Mouse (Mus musculus) embryonic facial prominence, embryonic 10.5 days (tissue): ENCODE data around the gene Susd4. TPM values are rescaled to one million over a fixed set of nuclear protein-coding genes. Genes with fewer than 3 reads are reported as not detected.

ENCODE experiments used
- DNase-seq: peaks from one replicate; pipeline ENCODE4 v3.0.0-alpha.2; 2017; ENCODE audit warnings: low spot score
- H3K27ac ChIP-seq: fragments of 300-500 bp; sonication (generic); replicated peaks from 2 replicates; pipeline ENCODE4 v1.5.1; 2016; ENCODE audit warnings: mild to moderate bottlenecking
- H3K27me3 ChIP-seq: fragments of 300-500 bp; sonication (generic); replicated peaks from 2 replicates; pipeline ENCODE4 v1.6.1; 2016; ENCODE audit warnings: low read depth, mild to moderate bottlenecking; ENCODE audit not compliant: poor library complexity, severe bottlenecking
- H3K36me3 ChIP-seq: fragments of 300-500 bp; sonication (generic); replicated peaks from 2 replicates; pipeline ENCODE4 v1.6.1; 2016; ENCODE audit warnings: mild to moderate bottlenecking, moderate library complexity
- H3K4me1 ChIP-seq: fragments of 300-500 bp; sonication (generic); 2 replicates; pipeline ENCODE4 v1.6.1; 2016
- H3K4me3 ChIP-seq: fragments of 300-500 bp; sonication (generic); 2 replicates; pipeline ENCODE4 v1.5.1; 2016; ENCODE audit warnings: mild to moderate bottlenecking, moderate library complexity
- H3K9me3 ChIP-seq: fragments of 300-500 bp; sonication (generic); 2 replicates; pipeline ENCODE4 v1.6.1; 2016; ENCODE audit warnings: mild to moderate bottlenecking
- WGBS: fragments of 180-500 bp; shearing (Covaris S2); methylation state at CpG from one replicate; pipeline ENCODE4 v1.1.7; 2016; 5-methylcytosine and 5-hydroxymethylcytosine counted together
- polyA plus RNA-seq: library from polyadenylated mRNA; unstranded; fragments of >200 nt; fragmentation: Nextera tagmentation; extraction: Ambion mirVana; gene quantifications from 2 replicates; pipeline ENCODE4 v1.2.1, GENCODE M21; 2016

Susd4 gene
- polyA plus RNA-seq, 1 experiment from 2014 or later: 14.9 TPM

DNA sequence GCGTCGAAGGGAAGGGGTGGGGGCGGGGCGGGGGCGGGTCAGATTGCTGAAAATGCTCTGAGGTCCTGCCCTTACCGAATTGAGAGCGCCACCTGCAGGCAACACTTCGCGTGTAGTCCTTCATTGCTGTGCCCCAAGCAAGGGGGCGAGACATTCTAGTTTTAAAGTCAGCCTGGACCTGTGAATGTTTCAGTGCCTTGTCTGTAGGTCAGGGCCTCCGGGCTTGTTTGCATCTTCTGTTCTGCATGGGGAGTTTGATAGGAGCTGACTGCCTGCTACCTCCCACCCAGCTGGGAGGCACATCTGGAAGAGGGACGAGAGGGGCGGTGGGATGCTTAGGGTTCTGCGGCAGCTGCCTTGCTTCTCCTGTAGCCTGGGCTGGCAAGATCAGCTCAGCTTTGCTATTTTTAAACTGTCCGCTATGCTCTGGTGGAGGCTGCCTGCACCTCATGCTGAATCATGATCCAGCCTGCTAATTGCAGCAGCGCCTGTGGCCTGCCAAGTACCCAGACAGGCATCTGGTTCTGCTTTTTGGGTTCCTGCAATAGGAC, 28.9 kb downstream of the Susd4 start:
- H3K4me1 ChIP-seq: peaks cover 22% of the 10 kb centered on the region
- H3K27ac ChIP-seq: peak overlapping the region; percentile 30
- no peaks in the 10 kb centered on the region for H3K27me3 ChIP-seq
- H3K36me3 ChIP-seq: no peaks in the 10 kb centered on the region
- no peaks in the 10 kb centered on the region for H3K9me3 ChIP-seq
- peak; percentile 82 for DNase-seq
- H3K4me3 ChIP-seq: peak overlapping the region; percentile 41; the same call in 1 of the 2 replicates
- WGBS: 21% methylated on average over 16 of the region's 16 CpGs

DNA sequence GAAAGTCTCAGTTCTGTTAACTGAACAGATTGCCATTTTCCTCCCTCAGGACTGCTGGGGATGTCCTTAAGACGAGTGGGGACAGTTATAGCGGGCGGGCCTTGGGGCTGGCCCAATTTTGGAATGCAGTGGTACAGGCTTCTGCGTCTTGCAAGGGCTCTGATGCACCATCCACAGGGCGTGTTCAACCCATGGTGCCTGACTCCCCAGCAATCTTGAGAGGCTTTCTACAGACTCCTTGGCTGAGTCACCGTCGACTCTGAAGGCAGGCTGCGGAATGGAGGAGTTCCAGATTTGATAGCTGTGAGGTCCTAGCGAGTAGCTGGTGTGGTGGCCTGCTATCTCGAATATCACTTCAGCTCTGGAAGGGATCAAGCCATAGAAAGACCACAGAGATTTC, 30.6 kb downstream of the Susd4 start:
- DNase-seq: no peak
- Histone ChIP-seq H3K27ac (no peak overlapping the region), H3K27me3 (no peaks in the 10 kb centered on the region), H3K36me3 (no peaks in the 10 kb centered on the region), H3K4me1 (peaks cover 14% of the 10 kb centered on the region), H3K4me3 (no peak overlapping the region), H3K9me3 (no peaks in the 10 kb centered on the region)
- 91% methylated on average over 10 of the region's 10 CpGs for WGBS

DNA sequence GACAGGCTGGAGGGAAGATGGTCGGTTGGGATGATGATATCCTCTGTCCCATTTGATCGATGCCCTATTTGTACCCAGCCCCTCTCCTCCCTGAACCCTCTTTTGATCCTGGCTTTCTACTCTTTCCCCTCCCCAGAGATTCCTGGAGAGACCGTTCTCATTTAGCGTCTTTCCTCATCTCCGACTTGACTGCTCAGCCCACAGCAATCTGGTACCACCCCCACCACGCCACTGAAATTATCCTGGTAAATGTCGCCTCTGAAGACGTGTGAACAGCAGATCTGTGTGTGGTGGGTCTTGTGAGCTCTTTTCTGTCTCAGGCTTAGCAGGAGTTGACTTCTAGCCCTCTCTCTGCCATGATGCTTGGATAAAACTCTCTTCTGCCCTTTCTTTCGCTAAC, 31.0 kb downstream of the Susd4 start:
- DNase-seq: no peak
- Histone ChIP-seq H3K27ac (no peak overlapping the region), H3K36me3 (no peaks in the 10 kb centered on the region), H3K9me3 (no peaks in the 10 kb centered on the region), H3K4me1 (peaks cover 12% of the 10 kb centered on the region), H3K4me3 (no peak overlapping the region), H3K27me3 (no peaks in the 10 kb centered on the region)
- 93% methylated on average over 9 of the region's 9 CpGs for WGBS

DNA sequence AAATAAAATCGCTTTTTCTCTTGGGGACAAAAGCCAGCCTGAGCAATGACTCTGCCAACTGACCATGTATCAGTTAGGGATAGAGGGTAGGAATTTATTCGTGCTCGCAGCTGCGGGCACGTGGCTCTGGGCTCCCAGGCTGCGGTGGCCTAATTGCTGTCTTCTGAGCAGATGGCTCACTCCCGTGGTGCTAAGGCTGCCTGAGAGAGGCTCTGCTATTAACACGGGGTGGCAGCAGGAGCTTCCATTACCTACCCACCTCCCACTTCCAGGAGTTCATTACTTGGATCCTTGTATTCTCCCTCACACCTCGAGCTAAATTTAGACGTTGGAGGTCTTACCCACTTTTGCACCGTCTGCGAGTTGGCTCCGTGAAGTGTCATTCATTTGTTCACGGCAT, 33.4 kb downstream of the Susd4 start:
- 84% methylated on average over 14 of the region's 14 CpGs for WGBS
- Histone ChIP-seq H3K9me3 (no peaks in the 10 kb centered on the region), H3K4me3 (no peak overlapping the region), H3K36me3 (no peaks in the 10 kb centered on the region), H3K27ac (no peak overlapping the region), H3K27me3 (no peaks in the 10 kb centered on the region), H3K4me1 (peaks cover 11% of the 10 kb centered on the region)
- DNase-seq: no peak

DNA sequence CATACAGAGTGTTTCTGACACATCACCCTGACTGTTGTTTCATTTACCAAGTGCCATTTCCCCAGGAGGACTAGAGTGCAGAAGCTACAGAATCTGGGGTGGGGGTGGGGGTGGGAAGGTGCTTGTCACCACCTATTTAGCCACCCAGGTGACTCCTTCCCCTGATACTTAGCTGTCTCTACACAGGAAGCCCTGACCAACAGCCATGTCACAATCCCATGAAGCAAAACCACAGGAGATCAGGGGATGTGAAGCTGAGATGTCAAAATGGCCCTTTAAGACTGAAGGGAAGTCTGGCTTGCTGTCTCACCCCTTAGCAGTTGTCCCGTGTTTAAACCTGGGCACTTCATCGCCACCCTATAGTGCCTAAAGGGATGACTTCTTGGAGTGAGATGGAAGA, 37.9 kb downstream of the Susd4 start:
- Histone ChIP-seq H3K9me3 (no peaks in the 10 kb centered on the region), H3K36me3 (no peaks in the 10 kb centered on the region), H3K4me3 (no peak overlapping the region), H3K27me3 (no peaks in the 10 kb centered on the region), H3K4me1 (peaks cover 13% of the 10 kb centered on the region), H3K27ac (no peak overlapping the region)
- WGBS: 79% methylated on average over 2 of the region's 2 CpGs
- DNase-seq: no peak

DNA sequence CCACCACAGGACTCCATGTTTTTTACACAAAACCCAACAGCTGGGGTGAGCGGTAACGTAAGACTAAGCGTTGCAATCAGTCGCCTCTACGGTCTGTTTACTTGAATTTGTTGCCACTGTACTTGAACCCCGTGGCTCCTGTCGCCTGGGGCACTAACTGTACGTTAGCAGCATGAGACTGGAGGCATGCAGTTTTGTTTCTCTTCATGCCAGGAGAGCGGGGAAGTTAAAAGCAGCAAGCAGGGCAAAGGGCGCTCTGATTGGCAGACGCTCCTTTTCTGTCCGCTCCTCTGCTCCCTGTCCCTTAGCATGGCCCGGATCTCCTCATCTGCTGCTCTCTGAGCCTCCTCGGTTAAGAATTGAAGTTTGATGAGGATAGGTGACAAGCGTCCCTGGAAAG, 39.2 kb downstream of the Susd4 start:
- H3K27ac ChIP-seq: no peak overlapping the region

DNA sequence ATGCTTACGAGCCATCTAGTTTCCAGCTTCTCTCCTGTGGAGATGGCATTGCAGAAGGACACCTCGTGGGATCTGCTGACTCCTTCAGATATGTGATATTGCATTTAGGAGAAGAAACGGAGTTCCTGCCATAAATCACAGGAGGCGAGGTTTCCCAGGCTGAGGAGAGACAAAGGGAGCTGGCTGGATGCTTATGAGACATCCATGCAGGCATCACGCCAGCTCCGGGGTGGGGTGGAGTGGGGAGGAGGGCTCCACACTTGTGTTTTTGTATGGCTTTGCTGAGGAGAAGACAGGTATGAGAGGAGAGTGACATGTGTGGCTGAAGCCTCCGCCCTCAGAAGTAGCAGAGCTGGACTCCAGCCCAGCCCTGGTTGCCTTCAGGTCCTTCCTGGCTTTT, 50.3 kb downstream of the Susd4 start:
- H3K27me3 ChIP-seq: no peaks in the 10 kb centered on the region
- no peaks in the 10 kb centered on the region for H3K36me3 ChIP-seq
- no peak for DNase-seq
- no peak overlapping the region for H3K4me3 ChIP-seq
- peaks cover 17% of the 10 kb centered on the region for H3K4me1 ChIP-seq
- WGBS: 89% methylated on average over 7 of the region's 7 CpGs
- no peak overlapping the region for H3K27ac ChIP-seq
- peaks cover 10% of the 10 kb centered on the region; the same call in 1 of the 2 replicates for H3K9me3 ChIP-seq

More for the DNA sequence above, 39.2 kb downstream of the Susd4 start:
- Histone ChIP-seq H3K36me3 (no peaks in the 10 kb centered on the region), H3K4me3 (no peak overlapping the region), H3K27me3 (no peaks in the 10 kb centered on the region), H3K9me3 (no peaks in the 10 kb centered on the region), H3K4me1 (peaks cover 13% of the 10 kb centered on the region)
- 79% methylated on average over 15 of the region's 15 CpGs for WGBS
- DNase-seq: no peak

DNA sequence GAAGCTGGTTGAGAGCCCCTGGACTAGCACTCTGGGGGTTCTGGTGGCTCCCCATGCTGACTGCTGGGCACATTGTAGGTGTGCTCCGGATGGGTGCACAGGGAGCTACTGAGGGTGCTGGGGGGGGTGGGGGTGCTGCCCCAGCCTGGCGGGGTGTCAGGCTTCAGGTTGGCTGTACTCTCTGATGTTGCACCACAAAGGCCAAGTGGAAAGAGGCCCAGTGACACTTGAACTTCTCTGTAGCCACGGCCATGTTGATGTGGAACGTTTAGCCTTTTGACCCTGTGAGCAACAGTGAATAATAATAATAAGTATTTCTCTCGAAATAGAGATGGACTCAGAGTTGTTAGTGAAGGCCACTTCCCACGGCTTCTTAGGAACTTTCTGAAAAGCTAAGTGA, 50.9 kb downstream of the Susd4 start:
- peaks cover 21% of the 10 kb centered on the region for H3K4me1 ChIP-seq
- no peak overlapping the region for H3K4me3 ChIP-seq
- no peak for DNase-seq
- no peak overlapping the region for H3K27ac ChIP-seq
- no peaks in the 10 kb centered on the region for H3K27me3 ChIP-seq
- no peaks in the 10 kb centered on the region for H3K36me3 ChIP-seq
- H3K9me3 ChIP-seq: peaks cover 10% of the 10 kb centered on the region; the same call in 1 of the 2 replicates
- WGBS: 88% methylated on average over 6 of the region's 6 CpGs

DNA sequence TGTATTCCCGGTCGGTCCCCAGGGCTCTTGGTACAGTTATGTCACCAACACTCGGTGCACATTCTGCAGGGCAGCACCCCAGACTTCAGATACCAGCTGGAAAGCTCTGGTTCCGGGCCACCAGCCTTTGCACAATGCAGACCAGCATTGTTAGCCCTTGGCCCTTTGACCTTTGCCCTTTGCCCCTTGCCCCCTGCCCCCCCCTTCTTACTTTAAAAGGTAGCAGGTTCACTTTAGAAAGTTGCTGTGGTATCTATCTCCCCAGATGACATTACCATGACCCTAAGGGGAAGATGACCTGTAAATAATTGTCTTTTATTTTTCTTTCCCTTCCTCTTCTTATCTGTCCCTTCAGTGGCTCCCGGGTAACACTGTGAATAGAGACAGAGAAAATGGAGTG, 53.4 kb downstream of the Susd4 start:
- 46% methylated on average over 5 of the region's 5 CpGs for WGBS
- Histone ChIP-seq H3K27ac (no peak overlapping the region), H3K9me3 (peaks cover 6% of the 10 kb centered on the region; the same call in 1 of the 2 replicates), H3K4me1 (peaks cover 21% of the 10 kb centered on the region), H3K36me3 (no peaks in the 10 kb centered on the region), H3K4me3 (no peak overlapping the region), H3K27me3 (no peaks in the 10 kb centered on the region)
- DNase-seq: no peak

DNA sequence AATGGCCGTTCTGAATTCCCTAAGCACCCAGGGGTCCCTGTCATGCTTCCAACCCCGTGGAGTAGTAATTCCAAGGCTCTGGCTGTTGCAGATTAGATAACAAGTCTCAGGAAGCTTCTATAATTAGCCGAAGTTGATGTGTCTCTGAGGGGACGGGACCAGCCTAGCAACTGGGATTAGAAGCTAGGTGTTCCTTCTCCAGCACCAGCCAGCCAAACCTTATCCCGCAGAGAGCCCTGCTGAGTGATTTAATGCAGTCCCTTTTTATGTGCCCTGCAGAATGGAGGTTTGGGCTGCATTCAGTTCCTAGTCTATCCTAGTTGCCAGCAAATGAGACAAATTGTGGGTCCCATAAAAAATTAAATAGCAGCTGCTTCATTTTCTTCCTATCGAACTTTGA, 54.0 kb downstream of the Susd4 start:
- no peak overlapping the region for H3K27ac ChIP-seq
- H3K4me3 ChIP-seq: no peak overlapping the region

DNA sequence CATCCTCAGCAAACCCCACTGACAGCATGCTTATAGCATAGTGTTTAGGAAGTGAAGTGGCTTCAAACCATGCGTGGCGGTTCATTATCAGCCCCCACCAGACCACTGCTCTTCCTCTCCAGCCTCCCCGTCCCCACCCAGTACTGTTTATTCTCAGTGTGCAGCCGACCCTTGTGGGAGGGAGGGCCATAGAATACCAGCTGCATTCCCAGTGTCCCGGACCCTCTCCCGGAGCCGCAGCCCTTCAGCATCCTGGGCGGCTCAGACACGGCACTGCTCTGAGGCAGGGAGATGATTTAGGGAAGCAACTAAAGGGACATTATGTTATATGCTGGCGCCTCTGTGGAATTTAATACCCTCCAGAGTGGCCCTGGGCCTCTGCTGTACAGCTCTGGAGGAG, 55.3 kb downstream of the Susd4 start:
- WGBS: 50% methylated on average over 10 of the region's 10 CpGs
- Histone ChIP-seq H3K36me3 (no peaks in the 10 kb centered on the region), H3K4me3 (no peak overlapping the region), H3K27ac (no peak overlapping the region), H3K4me1 (peaks cover 21% of the 10 kb centered on the region), H3K9me3 (no peaks in the 10 kb centered on the region), H3K27me3 (no peaks in the 10 kb centered on the region)
- DNase-seq: no peak

More for the DNA sequence above, 54.0 kb downstream of the Susd4 start:
- WGBS: 32% methylated on average over 6 of the region's 6 CpGs
- DNase-seq: no peak
- Histone ChIP-seq H3K4me1 (peaks cover 21% of the 10 kb centered on the region), H3K36me3 (no peaks in the 10 kb centered on the region), H3K9me3 (peaks cover 1% of the 10 kb centered on the region; the same call in 1 of the 2 replicates), H3K27me3 (no peaks in the 10 kb centered on the region)

DNA sequence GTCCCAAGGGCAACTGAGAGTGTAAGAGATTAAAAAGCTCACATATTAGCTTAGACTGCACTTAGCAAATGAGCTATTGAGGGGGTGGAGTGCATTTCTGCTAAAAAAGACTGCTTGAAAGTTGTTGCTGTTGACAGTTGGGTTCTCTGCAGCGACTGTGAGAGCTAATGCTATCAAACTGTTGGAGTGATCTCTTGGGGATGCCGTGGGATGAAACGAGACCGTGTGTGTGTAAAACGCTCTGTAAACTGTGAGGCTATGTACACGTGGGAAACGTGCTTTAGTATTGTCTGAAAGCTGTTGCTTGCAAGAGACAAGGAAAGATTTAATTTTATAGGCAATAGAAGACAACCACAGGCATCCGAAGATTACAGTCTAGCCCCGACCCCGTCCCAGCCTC, 59.1 kb downstream of the Susd4 start:
- 87% methylated on average over 10 of the region's 10 CpGs for WGBS
- Histone ChIP-seq H3K4me3 (no peak overlapping the region), H3K4me1 (peaks cover 11% of the 10 kb centered on the region), H3K36me3 (no peaks in the 10 kb centered on the region), H3K27ac (no peak overlapping the region), H3K9me3 (no peaks in the 10 kb centered on the region), H3K27me3 (no peaks in the 10 kb centered on the region)
- no peak for DNase-seq

DNA sequence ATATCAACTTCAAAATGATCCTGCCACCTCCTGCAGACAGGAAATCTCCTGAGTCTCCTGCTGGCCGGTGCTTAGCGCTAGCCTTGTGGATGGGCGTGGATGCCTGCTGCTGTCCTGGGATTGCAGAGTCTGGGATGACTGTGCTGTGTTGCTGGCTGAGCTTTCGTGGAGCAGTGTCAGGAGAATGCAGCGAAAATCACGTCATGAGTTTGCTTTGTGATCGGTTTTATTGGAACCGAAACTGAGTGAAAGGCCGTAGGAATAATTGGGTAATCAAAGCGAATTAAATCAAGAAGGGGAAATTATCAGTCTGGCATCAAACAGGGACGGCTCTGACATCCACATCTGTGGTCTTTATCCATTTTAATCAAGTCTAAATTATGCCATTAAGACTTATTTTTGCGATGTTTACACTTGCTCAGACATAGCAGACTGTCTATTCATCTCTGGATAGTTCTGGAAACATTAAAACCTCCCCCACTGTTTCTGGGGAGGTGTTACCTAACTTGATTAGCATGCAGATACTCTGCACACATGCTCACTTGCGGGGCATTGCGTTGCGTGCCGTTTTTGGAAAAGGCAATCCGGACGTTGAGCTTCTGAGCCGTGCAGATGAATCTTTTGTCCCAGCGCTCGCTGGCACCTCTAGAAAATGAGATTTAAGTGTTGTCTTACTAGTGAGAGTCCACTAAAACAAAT, 60.2 kb downstream of the Susd4 start:
- Histone ChIP-seq H3K9me3 (no peaks in the 10 kb centered on the region), H3K36me3 (no peaks in the 10 kb centered on the region), H3K4me3 (no peak overlapping the region), H3K27me3 (no peaks in the 10 kb centered on the region), H3K4me1 (peaks cover 6% of the 10 kb centered on the region), H3K27ac (no peak overlapping the region)
- no peak for DNase-seq
- WGBS: 75% methylated on average over 21 of the region's 21 CpGs
